Mouse (Mus musculus): ENCODE measurements around the gene Slc35g3.

- no peak for TF ChIP-seq POLR2A (IDR thresholded peaks at IDR 0.05; ENCODE audit: borderline replicate concordance, low read depth, low read length)
- no peak for TF ChIP-seq CTCF (IDR thresholded peaks at IDR 0.05; ENCODE audit: low read depth, low read length)
Measured at GRCm38 (mm10) chr11:69795983-69796435, 34.2 kb upstream of the Slc35g3 start.

Measured in bone marrow macrophage, adult 2 months (primary cell).